Mouse (Mus musculus) brain, embryonic 14.5 days (tissue): Measurements from ENCODE around the gene Sft2d2. TPM values are rescaled to one million over a fixed set of nuclear protein-coding genes. Genes with fewer than 3 reads are reported as not detected.

Source experiments
- DNase-seq: peaks from one replicate; pipeline ENCODE4 v3.0.0-alpha.2; 2011; ENCODE audit warnings: low read depth
- CTCF ChIP-seq: fragments of 200-500 bp; IDR thresholded peaks from 2 replicates; pipeline ENCODE4 v1.5.1; 2012; ENCODE audit warnings: inconsistent platforms, mild to moderate bottlenecking, moderate library complexity, borderline replicate concordance; ENCODE audit not compliant: insufficient read depth, insufficient read length; ENCODE audit errors: extremely low read depth
- POLR2A ChIP-seq: fragments of 200-500 bp; IDR thresholded peaks from 2 replicates; pipeline ENCODE4 v1.6.1; 2012; ENCODE audit warnings: mild to moderate bottlenecking, inconsistent platforms, borderline replicate concordance; ENCODE audit not compliant: poor library complexity, insufficient read depth, insufficient read length, severe bottlenecking; ENCODE audit errors: extremely low read depth
- polyA plus RNA-seq: library from polyadenylated mRNA; depleted of rRNA; stranded (reverse); fragments of >200 nt; gene quantifications from 2 replicates; pipeline ENCODE4 v1.2.3, GENCODE M21; 2012; rRNA removed

Gene Sft2d2
- polyA plus RNA-seq = 7.8 and 8.6 TPM in 2 replicates

- peak; percentile 24; the same call in 1 of the 2 replicates for TF ChIP-seq CTCF
- no peak for TF ChIP-seq POLR2A
- DNase-seq = peak; percentile 84
These were observed at the start of gene Sft2d2 for GRCm38 (mm10) chr1:165193880-165194661. Sft2d2 (minus strand) TSS chr1:165194438.

GRCm38 (mm10) chr1:165236321-165237298 is 42.4 kb upstream of the Sft2d2 start, which contains the start of gene Tiprl:
Tiprl (minus strand) TSS chr1:165236996.
- DNase-seq = peak; percentile 99
- peak; percentile 82 for TF ChIP-seq POLR2A
- peak; percentile 3; the same call in 1 of the 2 replicates for TF ChIP-seq CTCF

- TF ChIP-seq CTCF (no peak), POLR2A (no peak)
- DNase-seq = peak; percentile 5
These were observed 41.6 kb upstream of the Sft2d2 start for GRCm38 (mm10) chr1:165235846-165236245.

- TF ChIP-seq POLR2A (no peak), CTCF (no peak)
- no peak for DNase-seq
These were observed 39.6 kb upstream of the Sft2d2 start for GRCm38 (mm10) chr1:165233806-165234205.

GRCm38 (mm10) chr1:165230691-165231090 is 36.5 kb upstream of the Sft2d2 start:
- TF ChIP-seq POLR2A (no peak), CTCF (no peak)
- no peak for DNase-seq

GRCm38 (mm10) chr1:165229577-165229976 is 35.3 kb upstream of the Sft2d2 start:
- no peak for TF ChIP-seq POLR2A
- no peak for TF ChIP-seq CTCF
- DNase-seq = no peak

- no peak for DNase-seq
- TF ChIP-seq POLR2A = no peak
- TF ChIP-seq CTCF = no peak
These were observed 22.9 kb upstream of the Sft2d2 start for GRCm38 (mm10) chr1:165217023-165217589.

- no peak for DNase-seq
- no peak for TF ChIP-seq CTCF
- TF ChIP-seq POLR2A = no peak
These were observed 21.6 kb upstream of the Sft2d2 start for GRCm38 (mm10) chr1:165215831-165216230.

GRCm38 (mm10) chr1:165205591-165205990 is 11.4 kb upstream of the Sft2d2 start:
- no peak for DNase-seq

GRCm38 (mm10) chr1:165203488-165204035 is 9.3 kb upstream of the Sft2d2 start:
- no peak for TF ChIP-seq POLR2A
- TF ChIP-seq CTCF = no peak
- no peak for DNase-seq

More at GRCm38 (mm10) chr1:165205591-165205990, 11.4 kb upstream of the Sft2d2 start:
- TF ChIP-seq POLR2A = no peak
- no peak for TF ChIP-seq CTCF
